Mouse (Mus musculus) heart, postnatal 14 days (tissue): Measurements from ENCODE around the gene Dnah8. TPM values are rescaled to one million over a fixed set of nuclear protein-coding genes. Genes with fewer than 3 reads are reported as not detected.
"Not testable (repeated sequence)": the region's sequence is repeated elsewhere in the genome, so short reads cannot be mapped to it uniquely, and the experiment has no call there.

Source experiments
- DNase-seq, 2 experiments: peaks; one replicate each; pipeline ENCODE4 v3.0.0; 2021 to 2022
- intact Hi-C: fragments of 180-260 bp; cut with DNase I; formaldehyde crosslinking; loops from one replicate; pipeline ENCODE4 v1.15.1; 2025
- total RNA-seq, 2 experiments: library from RNA; stranded (reverse); gene quantifications; 2 replicates each; pipeline ENCODE4 v1.2.3; 2021

Gene Dnah8
- total RNA-seq, 2 experiments from 2014 or later = 1.5 to 1.6 TPM

- no peak for DNase-seq
- intact Hi-C loops = no loop called here
Observed at GRCm38 (mm10) chr17:30607330-30607729, 16.8 kb upstream of the Dnah8 start.

GRCm38 (mm10) chr17:30607909-30608495 is 16.2 kb upstream of the Dnah8 start:
- no peak for DNase-seq
- intact Hi-C loops = no loop called here

GRCm38 (mm10) chr17:30609305-30609979 is 14.7 kb upstream of the Dnah8 start:
- no peak for DNase-seq
- intact Hi-C loops = no loop called here

- no peak for DNase-seq
- intact Hi-C loops = loop anchor here (5.0 kb wide), 1 partner anchor 33 kb away; the partner anchor contains the start of gene Btbd9
Observed at GRCm38 (mm10) chr17:30609980-30610307, 14.2 kb upstream of the Dnah8 start.

GRCm38 (mm10) chr17:30610739-30611138 is 13.4 kb upstream of the Dnah8 start:
- intact Hi-C loops = loop anchor here (5.0 kb wide), 1 partner anchor 33 kb away; the partner anchor contains the start of gene Btbd9
- no peak for DNase-seq

- no peak for DNase-seq
- intact Hi-C loops = loop anchor here (5.0 kb wide), 1 partner anchor 34 kb away; the partner anchor contains the start of gene Btbd9
Observed at GRCm38 (mm10) chr17:30611221-30612074, 12.7 kb upstream of the Dnah8 start.

- intact Hi-C loops = loop anchor here (5.0 kb wide), 1 partner anchor 35 kb away; the partner anchor contains the start of gene Btbd9
- DNase-seq = peak; percentile 100
Observed at GRCm38 (mm10) chr17:30612075-30612859, 11.9 kb upstream of the Dnah8 start.

- intact Hi-C loops = loop anchor here (5.0 kb wide), 1 partner anchor 36 kb away; the partner anchor contains the start of gene Btbd9
- no peak for DNase-seq
Observed at GRCm38 (mm10) chr17:30613350-30613749, 10.8 kb upstream of the Dnah8 start.

GRCm38 (mm10) chr17:30616203-30616602 is 8.0 kb upstream of the Dnah8 start:
- intact Hi-C loops = no loop called here
- DNase-seq = no peak

- intact Hi-C loops = no loop called here
- no peak for DNase-seq
Observed at GRCm38 (mm10) chr17:30618136-30618891, 5.8 kb upstream of the Dnah8 start.

- DNase-seq = no peak
- intact Hi-C loops = no loop called here
Observed at GRCm38 (mm10) chr17:30619153-30619552, 5.0 kb upstream of the Dnah8 start.

GRCm38 (mm10) chr17:30620548-30620947 is 3.6 kb upstream of the Dnah8 start:
- DNase-seq = no peak
- intact Hi-C loops = no loop called here

- no peak for DNase-seq
- intact Hi-C loops = no loop called here
Observed at GRCm38 (mm10) chr17:30621450-30621849, 2.7 kb upstream of the Dnah8 start.

GRCm38 (mm10) chr17:30623200-30623599 is 954 bp upstream of the Dnah8 start:
- DNase-seq = no peak
- intact Hi-C loops = no loop called here

GRCm38 (mm10) chr17:30626719-30627118 is 2.6 kb downstream of the Dnah8 start, which contains the start of gene Glo1:
Gene Glo1, minus strand, starts transcription at chr17:30626871.
- intact Hi-C loops, DNase-seq: not testable (repeated sequence)

GRCm38 (mm10) chr17:30635367-30635766 is 11.2 kb downstream of the Dnah8 start:
- intact Hi-C loops = no loop called here
- peak; percentile 18 to 45 for DNase-seq

GRCm38 (mm10) chr17:30637714-30638113 is 13.6 kb downstream of the Dnah8 start:
- intact Hi-C loops = no loop called here
- no peak for DNase-seq

GRCm38 (mm10) chr17:30638996-30639395 is 14.8 kb downstream of the Dnah8 start:
- intact Hi-C loops = no loop called here
- no peak for DNase-seq

- DNase-seq = no peak
Observed at GRCm38 (mm10) chr17:30640896-30641295, 16.7 kb downstream of the Dnah8 start.

GRCm38 (mm10) chr17:30648770-30649169 is 24.6 kb downstream of the Dnah8 start:
- no peak for DNase-seq
- intact Hi-C loops = no loop called here

More at GRCm38 (mm10) chr17:30640896-30641295, 16.7 kb downstream of the Dnah8 start:
- intact Hi-C loops = no loop called here
